Mouse (Mus musculus): ENCODE data around the gene Ano6.

Gene Ano6

GRCm38 (mm10) chr15:95885953-95886820, 95.5 kb downstream of the Ano6 start:
- DNase-seq (ENCODE audit: extremely low read depth, low read depth): no peak

GRCm38 (mm10) chr15:95887365-95887764, 96.7 kb downstream of the Ano6 start:
- DNase-seq (ENCODE audit: extremely low read depth, low read depth): no peak

GRCm38 (mm10) chr15:95888556-95888955, 97.9 kb downstream of the Ano6 start:
- no peak for DNase-seq (ENCODE audit: extremely low read depth, low read depth)

GRCm38 (mm10) chr15:95890368-95890767, 99.7 kb downstream of the Ano6 start:
- DNase-seq (ENCODE audit: extremely low read depth, low read depth): no peak

- DNase-seq (ENCODE audit: extremely low read depth, low read depth): no peak
Observed at GRCm38 (mm10) chr15:95892171-95892570, 101.5 kb downstream of the Ano6 start.

GRCm38 (mm10) chr15:95892929-95893328, 102.3 kb downstream of the Ano6 start:
- DNase-seq (ENCODE audit: extremely low read depth, low read depth): no peak

- no peak for DNase-seq (ENCODE audit: extremely low read depth, low read depth)
Observed at GRCm38 (mm10) chr15:95895699-95896098, 105.1 kb downstream of the Ano6 start.

- DNase-seq (ENCODE audit: extremely low read depth, low read depth): no peak
Observed at GRCm38 (mm10) chr15:95897653-95898052, 107.0 kb downstream of the Ano6 start.

GRCm38 (mm10) chr15:95898438-95898837, 107.8 kb downstream of the Ano6 start:
- DNase-seq (ENCODE audit: extremely low read depth, low read depth): no peak

- DNase-seq (ENCODE audit: extremely low read depth, low read depth): no peak
Observed at GRCm38 (mm10) chr15:95902396-95902795, 111.8 kb downstream of the Ano6 start.

- no peak for DNase-seq (ENCODE audit: extremely low read depth, low read depth)
Observed at GRCm38 (mm10) chr15:95904247-95904646, 113.6 kb downstream of the Ano6 start.

GRCm38 (mm10) chr15:95906017-95906749, 115.5 kb downstream of the Ano6 start:
- DNase-seq (ENCODE audit: extremely low read depth, low read depth): peak; percentile 56

- no peak for DNase-seq (ENCODE audit: extremely low read depth, low read depth)
Observed at GRCm38 (mm10) chr15:95906891-95907290, 116.2 kb downstream of the Ano6 start.

GRCm38 (mm10) chr15:95907337-95907736, 116.7 kb downstream of the Ano6 start:
- DNase-seq (ENCODE audit: extremely low read depth, low read depth): no peak

- DNase-seq (ENCODE audit: extremely low read depth, low read depth): no peak
Observed at GRCm38 (mm10) chr15:95907909-95908308, 117.3 kb downstream of the Ano6 start.

GRCm38 (mm10) chr15:95910099-95910780, 119.6 kb downstream of the Ano6 start:
- DNase-seq (ENCODE audit: extremely low read depth, low read depth): no peak

GRCm38 (mm10) chr15:95914963-95915362, 124.3 kb downstream of the Ano6 start:
- DNase-seq (ENCODE audit: extremely low read depth, low read depth): no peak

GRCm38 (mm10) chr15:95915477-95915876, 124.8 kb downstream of the Ano6 start:
- no peak for DNase-seq (ENCODE audit: extremely low read depth, low read depth)

- DNase-seq (ENCODE audit: extremely low read depth, low read depth): no peak
Observed at GRCm38 (mm10) chr15:95917330-95917729, 126.7 kb downstream of the Ano6 start.

GRCm38 (mm10) chr15:95920047-95920446, 129.4 kb downstream of the Ano6 start:
- DNase-seq (ENCODE audit: extremely low read depth, low read depth): no peak

- peak; percentile 40 for DNase-seq (ENCODE audit: extremely low read depth, low read depth)
Observed at GRCm38 (mm10) chr15:95921072-95921471, 130.4 kb downstream of the Ano6 start.

GRCm38 (mm10) chr15:95921639-95922038, 131.0 kb downstream of the Ano6 start:
- no peak for DNase-seq (ENCODE audit: extremely low read depth, low read depth)

All from MEL-GATA-1-ER (cell line).